In genomic region chr2:10300244-10300643, GRCm38 (mm10) we compare ENCODE assay signal across 8 mouse cellular contexts.
A peak's percentile ranks its signal among the peaks of the same experiment; 100 is the strongest.
DNase-seq lines count a peak whose midpoint lies in the region; TF ChIP-seq lines count a peak whose summit lies in the region.

No protein-coding gene starts in this region.

- TF ChIP-seq RAD21 in MEL (IDR thresholded peaks at IDR 0.05; ENCODE audit: low read depth, low read length): no peak

- no peak for TF ChIP-seq EP300 in MEL (IDR thresholded peaks at IDR 0.05; ENCODE audit: low read depth in 1 of 2, low read length in 2 of 2)

- H3K4me1 ChIP-seq in lung, adult 2 months (ENCODE audit: control insufficient read depth, insufficient read depth, low read length): no peaks in the 10 kb centered on the region
- no peaks in the 10 kb centered on the region for H3K4me1 ChIP-seq in MEL (ENCODE audit: control insufficient read depth in 1 of 2, insufficient read depth in 2 of 2, low read length in 2 of 2)

- 50% methylated on average over 7 of the region's 7 CpGs for WGBS in lung, adult 2 months

- TF ChIP-seq CTCF in lung, adult 2 months (IDR thresholded peaks at IDR 0.05; ENCODE audit: insufficient read depth, low read length): 0 out of 2 replicates have a peak, but pooled peaks have one; percentile 18
- TF ChIP-seq CTCF in MEL (IDR thresholded peaks at IDR 0.05 in 2 of 3, conservative IDR thresholded peaks at IDR 0.05 in 1 of 3; ENCODE audit: control insufficient read depth in 1 of 3, insufficient read depth in 1 of 3, low read depth in 2 of 3, low read length in 3 of 3, poor library complexity in 1 of 3, severe bottlenecking in 1 of 3): peak in 2 of 3 experiments; percentile 28 to 37; a peak in 5 of 6 replicates

- H3K27ac ChIP-seq in MEL (ENCODE audit: control insufficient read depth, low read depth, low read length): no peak overlapping the region

- no peak overlapping the region for H3K9ac ChIP-seq in MEL (ENCODE audit: control insufficient read depth, low read depth, low read length, poor library complexity, severe bottlenecking)

- H3K9me3 ChIP-seq in MEL (replicated peaks; ENCODE audit: insufficient read depth, low read length): no peaks in the 10 kb centered on the region

- no peaks in the 10 kb centered on the region for H3K36me3 ChIP-seq in MEL (ENCODE audit: control insufficient read depth in 1 of 2, insufficient read depth in 2 of 2, low read length in 2 of 2)

- TF ChIP-seq POLR2A in lung, adult 2 months (IDR thresholded peaks at IDR 0.05; ENCODE audit: borderline replicate concordance, extremely low read depth, low read depth, low read length): no peak
- no peak for TF ChIP-seq POLR2A in MEL (IDR thresholded peaks at IDR 0.05; ENCODE audit: control insufficient read depth in 1 of 2, insufficient read depth in 1 of 2, low read depth in 1 of 2, low read length in 2 of 2, poor library complexity in 1 of 2)

- peak; percentile 38 for DNase-seq in embryo, embryonic 11 days
- DNase-seq in embryo, embryonic 10 days (ENCODE audit: low spot score): no peak
- DNase-seq in lung, adult 2 months: no peak
- DNase-seq in lung, postnatal 25 days (ENCODE audit: low spot score): no peak
- no peak for DNase-seq in MEL (ENCODE audit: low read depth, low spot score)
- DNase-seq in natural killer cell, adult 2 months (ENCODE audit: low spot score in 2 of 2): peak; percentile 9 to 10
- DNase-seq in frontal cortex, postnatal 25 days (ENCODE audit: low spot score in 2 of 2): no peak
- no peak for DNase-seq in gastrocnemius, adult 18-20 months (ENCODE audit: low spot score)

- no peaks in the 10 kb centered on the region for H3K27me3 ChIP-seq in MEL (ENCODE audit: control insufficient read depth in 1 of 2, insufficient read depth in 2 of 2, low read length in 2 of 2)

- no peak overlapping the region for H3K4me3 ChIP-seq in lung, adult 2 months (replicated peaks; ENCODE audit: extremely low read depth, low read depth, low read length)
- no peak overlapping the region for H3K4me3 ChIP-seq in MEL (ENCODE audit: control insufficient read depth in 1 of 2, insufficient read depth in 1 of 2, low read depth in 2 of 2, low read length in 2 of 2)

- no peaks in the 10 kb centered on the region for H3K79me2 ChIP-seq in MEL (ENCODE audit: control insufficient read depth, insufficient read depth, low read length, poor library complexity)

TF ChIP-seq in MEL, 35 proteins besides CTCF, POLR2A, EP300 and RAD21:
- no peak for TF ChIP-seq ZC3H11A (IDR thresholded peaks at IDR 0.05; ENCODE audit: low read depth, low read length)
- no peak for TF ChIP-seq MYB (IDR thresholded peaks at IDR 0.05; ENCODE audit: low read depth, low read length)
- no peak for TF ChIP-seq ETS1 (IDR thresholded peaks at IDR 0.05; ENCODE audit: low read depth, low read length)
- no peak for TF ChIP-seq HCFC1 (IDR thresholded peaks at IDR 0.05; ENCODE audit: low read depth, low read length)
- TF ChIP-seq ZKSCAN1 (IDR thresholded peaks at IDR 0.05; ENCODE audit: low read depth, low read length): no peak
- no peak for TF ChIP-seq GABPA (IDR thresholded peaks at IDR 0.05; ENCODE audit: low read depth, low read length)
- TF ChIP-seq MXI1 (IDR thresholded peaks at IDR 0.05; ENCODE audit: low read depth, low read length): no peak
- no peak for TF ChIP-seq ZMIZ1 (IDR thresholded peaks at IDR 0.05; ENCODE audit: low read depth, low read length)
- no peak for TF ChIP-seq MAFK (IDR thresholded peaks at IDR 0.05; ENCODE audit: borderline replicate concordance, low read depth, low read length)
- TF ChIP-seq MEF2A (IDR thresholded peaks at IDR 0.05; ENCODE audit: extremely low read depth, insufficient replicate concordance, low read depth, low read length, poor library complexity, severe bottlenecking): no peak
- TF ChIP-seq ZNF384 (IDR thresholded peaks at IDR 0.05; ENCODE audit: low read depth, low read length): no peak
TF ChIP-seq in MEL: peak in this region for 0.

Comparison
In these comparisons a context has a peak if more than half of its experiments do, and no peak if none do; other contexts are left out.
1. DNase-seq: peak in embryo, embryonic 11 days (single experiment) and natural killer cell, adult 2 months (2 of 2); none in embryo, embryonic 10 days (single experiment), lung, adult 2 months (single experiment), lung, postnatal 25 days (single experiment), MEL (single experiment), frontal cortex, postnatal 25 days (0 of 2) and gastrocnemius, adult 18-20 months (single experiment).